Mouse (Mus musculus) megakaryocyte-erythroid progenitor cell, adult 5-6 weeks (primary cell): ENCODE measurements around the gene Alyref. TPM values are rescaled to one million over a fixed set of nuclear protein-coding genes. Genes with fewer than 3 reads are reported as not detected.
A peak's percentile ranks its signal among the peaks of the same experiment; 100 is the strongest.
"Not testable (repeated sequence)": the region's sequence is repeated elsewhere in the genome, so short reads cannot be mapped to it uniquely, and the experiment has no call there.

Experiments
- ATAC-seq: replicated peaks from 2 replicates; pipeline ENCODE4 v1.8.0; 2016; ENCODE audit warnings: mild to moderate bottlenecking, inconsistent platforms; ENCODE audit not compliant: severe bottlenecking, poor library complexity, low FRiP score, low TSS enrichment
- total RNA-seq, 2 experiments: library from RNA; stranded (forward) in 1 of 2; stranded (reverse) in 1 of 2; fragments of 200-1000, 215-1000 nt in 1 of 2; fragments of >200 nt in 1 of 2; fragmentation: Nextera tagmentation in 1 of 2; gene quantifications; 2 replicates each; pipeline ENCODE4 v1.2.3; 2014 to 2017

Alyref gene
- total RNA-seq, 2 experiments from 2014 or later: 157 to 208 TPM

GRCm38 (mm10) chr11:120608241-120609034, 10.3 kb upstream of the Alyref start, which contains the start of gene Npb:
Gene Npb (plus strand): TSS chr11:120608477.
- ATAC-seq: no peak; the same call in 1 of the 2 replicates

- ATAC-seq: no peak
Measured at GRCm38 (mm10) chr11:120606764-120607163, 8.6 kb upstream of the Alyref start.

- no peak for ATAC-seq
Measured at GRCm38 (mm10) chr11:120605667-120606066, 7.5 kb upstream of the Alyref start.

- no peak for ATAC-seq
Measured at GRCm38 (mm10) chr11:120603545-120603944, 5.4 kb upstream of the Alyref start.

GRCm38 (mm10) chr11:120600716-120601115, 2.6 kb upstream of the Alyref start:
- ATAC-seq: no peak

- ATAC-seq: no peak
Measured at GRCm38 (mm10) chr11:120598990-120599549, 905 bp upstream of the Alyref start.

- ATAC-seq: 0 out of 2 replicates have a peak, but pooled peaks have one; percentile 7
Measured at GRCm38 (mm10) chr11:120597240-120598235, 627 bp downstream of the Alyref start.

- peak; percentile 80 for ATAC-seq
Measured at GRCm38 (mm10) chr11:120588531-120588930, 9.6 kb downstream of the Alyref start.

- no peak for ATAC-seq
Measured at GRCm38 (mm10) chr11:120583937-120584336, 14.2 kb downstream of the Alyref start.

GRCm38 (mm10) chr11:120582982-120583293, 15.2 kb downstream of the Alyref start:
- ATAC-seq: not testable (repeated sequence)

- ATAC-seq: 0 out of 2 replicates have a peak, but pooled peaks have one; percentile 16
Measured at GRCm38 (mm10) chr11:120582268-120582981, 15.7 kb downstream of the Alyref start.

- ATAC-seq: peak; percentile 39
Measured at GRCm38 (mm10) chr11:120581490-120582267, 16.5 kb downstream of the Alyref start, which contains the start of gene Arhgdia. Gene Arhgdia (minus strand): TSS chr11:120581624.

- no peak for ATAC-seq
Measured at GRCm38 (mm10) chr11:120580871-120581331, 17.3 kb downstream of the Alyref start.

GRCm38 (mm10) chr11:120580190-120580589, 18.0 kb downstream of the Alyref start:
- ATAC-seq: no peak; the same call in 1 of the 2 replicates

GRCm38 (mm10) chr11:120579316-120580107, 18.7 kb downstream of the Alyref start:
- no peak for ATAC-seq

GRCm38 (mm10) chr11:120578694-120579243, 19.4 kb downstream of the Alyref start:
- no peak for ATAC-seq

GRCm38 (mm10) chr11:120578024-120578693, 20.0 kb downstream of the Alyref start:
- no peak for ATAC-seq
